Mouse (Mus musculus): ENCODE measurements around the gene Ttc39b. TPM values are rescaled to one million over a fixed set of nuclear protein-coding genes. Genes with fewer than 3 reads are reported as not detected.

Gene Ttc39b
- polyA plus RNA-seq, 2 experiments from 2014 or later, result 90.9 to 104 TPM

DNA sequence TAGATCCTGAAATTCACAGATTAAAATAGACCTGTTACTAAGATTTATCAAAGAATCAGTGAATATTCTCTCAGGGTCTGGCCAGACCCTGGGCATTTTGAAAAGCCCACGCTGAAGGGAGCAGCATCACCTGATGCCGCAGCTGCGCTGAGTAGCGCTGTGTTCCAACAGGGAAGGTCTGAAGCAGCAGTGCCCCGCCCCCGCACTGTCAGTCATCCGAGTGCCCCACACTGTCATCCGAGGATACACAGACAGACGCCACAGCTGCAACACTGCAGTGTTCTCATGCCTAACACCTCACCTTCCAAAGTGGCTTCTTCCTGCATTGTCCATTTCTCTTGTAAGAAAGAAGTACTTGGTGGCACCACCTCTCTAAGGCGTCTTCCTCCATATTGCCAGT lies 96.0 kb downstream of the Ttc39b start:
- ATAC-seq, result no peak

GRCm38 (mm10) chr4:83225633-83226360 lies 98.3 kb downstream of the Ttc39b start:
- no peak for ATAC-seq

- ATAC-seq, result peak; percentile 62
Measured at GRCm38 (mm10) chr4:83224242-83224641, 99.8 kb downstream of the Ttc39b start.

DNA sequence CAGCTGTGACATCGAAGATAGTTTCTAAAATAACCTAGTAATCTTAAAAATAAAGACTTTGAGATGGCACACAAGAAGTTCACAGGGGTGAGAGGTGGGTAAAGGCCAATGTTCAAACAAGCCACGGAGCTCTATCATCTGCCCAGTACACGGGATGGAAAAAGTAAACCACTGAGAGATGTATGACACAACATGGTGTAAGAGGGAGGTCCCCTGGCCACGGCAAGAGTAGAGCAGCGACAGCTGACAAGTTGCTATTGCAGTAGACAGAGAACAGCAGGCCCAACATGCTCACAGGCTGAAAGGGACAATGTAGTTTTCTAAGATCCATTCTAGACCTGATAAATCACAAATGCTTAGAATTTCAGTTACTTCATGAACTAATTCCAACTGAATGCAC lies 100.9 kb downstream of the Ttc39b start:
- peak; percentile 67 for ATAC-seq

- ATAC-seq, result no peak
Measured at GRCm38 (mm10) chr4:83220761-83221557, 103.1 kb downstream of the Ttc39b start.

GRCm38 (mm10) chr4:83219253-83219652 lies 104.8 kb downstream of the Ttc39b start:
- no peak for ATAC-seq

DNA sequence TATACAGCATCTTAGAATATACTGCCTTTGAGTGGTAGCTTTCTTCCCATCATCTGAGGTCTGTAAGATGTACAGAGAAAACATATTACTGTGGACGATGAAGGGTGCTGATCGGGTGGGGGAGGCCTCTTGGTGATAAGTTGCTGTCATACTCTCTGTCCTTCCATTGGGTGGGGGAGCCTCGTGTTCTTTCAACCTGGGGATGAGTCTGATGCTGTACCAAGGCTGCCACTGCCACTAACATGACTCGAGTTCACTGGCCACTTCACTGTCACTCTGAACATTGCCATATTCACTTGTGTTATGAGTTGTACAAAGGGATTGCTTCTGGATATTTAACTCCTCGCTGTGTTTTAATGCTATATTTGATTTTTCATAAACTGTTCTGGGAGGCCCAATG lies 106.9 kb downstream of the Ttc39b start:
- ATAC-seq, result no peak

DNA sequence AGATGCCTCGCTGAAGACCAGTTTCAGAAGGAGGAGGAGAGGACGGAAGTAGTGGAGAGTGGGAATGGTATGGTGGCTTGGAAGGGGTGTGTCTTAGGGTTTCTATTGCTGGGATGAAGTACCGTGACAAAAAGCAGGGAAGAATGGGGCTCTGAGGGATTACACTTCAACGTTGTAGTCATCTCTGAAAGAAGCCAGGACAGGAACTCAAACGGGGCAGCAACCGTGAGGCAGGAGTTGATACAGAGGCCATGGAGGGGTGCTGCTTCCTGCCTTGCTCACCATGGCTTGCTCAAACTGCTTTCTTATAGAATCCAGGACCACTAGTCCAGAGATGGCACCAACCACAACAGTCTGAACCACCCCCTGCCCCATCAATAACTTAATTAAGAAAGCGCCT lies 107.7 kb downstream of the Ttc39b start:
- no peak for ATAC-seq

GRCm38 (mm10) chr4:83215776-83216175 lies 108.3 kb downstream of the Ttc39b start:
- ATAC-seq, result no peak

DNA sequence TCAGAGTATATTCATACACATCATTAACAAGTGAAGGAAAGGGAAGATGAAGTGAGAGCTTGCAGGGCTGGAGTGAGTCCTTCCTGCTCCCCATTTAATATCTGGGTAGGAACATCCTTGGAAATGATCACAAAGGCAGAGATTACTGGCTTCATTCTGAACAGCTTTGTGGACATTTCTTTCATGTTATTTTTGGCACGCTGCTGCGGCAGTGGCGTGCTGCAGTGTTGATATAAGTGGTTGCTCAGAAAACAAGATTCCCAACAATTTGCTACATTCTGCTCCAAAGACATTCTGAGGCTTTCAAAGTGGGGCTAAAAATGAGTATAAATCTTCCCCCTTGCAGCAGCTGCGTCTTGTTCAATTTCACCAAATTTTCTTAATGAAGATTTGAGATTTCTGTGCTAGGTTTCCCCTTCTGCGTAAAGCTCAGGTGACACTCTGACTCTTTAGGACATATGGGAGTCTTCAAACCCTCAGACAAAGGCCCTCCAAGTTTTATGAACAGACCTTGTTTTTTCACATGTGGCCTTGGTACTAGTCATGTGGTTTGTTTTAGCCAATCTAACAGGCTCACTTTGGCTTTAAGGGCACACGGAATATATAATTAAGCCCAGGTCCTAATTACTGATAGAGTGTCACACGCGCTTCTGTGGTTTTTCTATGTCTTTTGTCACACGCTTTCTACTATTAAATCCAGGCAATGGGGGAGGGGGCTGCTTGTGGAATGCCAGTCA lies 109.1 kb downstream of the Ttc39b start:
- no peak for ATAC-seq

- ATAC-seq, result no peak
Measured at GRCm38 (mm10) chr4:83213752-83214151, 110.3 kb downstream of the Ttc39b start.

DNA sequence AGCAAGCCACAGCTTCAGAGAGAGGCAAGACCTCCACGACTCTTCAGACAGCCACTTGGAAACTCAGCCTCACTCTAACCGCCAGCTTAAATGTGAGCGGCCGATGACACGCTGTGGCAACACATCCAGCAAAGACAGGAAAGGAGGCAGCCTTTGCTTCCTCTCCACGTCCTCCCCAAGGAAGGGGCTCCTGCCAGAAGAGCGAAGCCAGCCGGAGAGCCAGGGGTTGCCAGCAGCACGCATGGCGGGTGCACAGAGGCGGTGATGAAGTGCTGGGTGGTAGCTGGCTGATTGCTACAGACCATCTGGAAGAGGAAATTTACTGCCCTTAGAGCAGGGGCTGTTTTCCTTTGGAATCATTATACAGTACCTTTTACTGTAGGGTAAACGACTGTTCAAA lies 112.3 kb downstream of the Ttc39b start:
- ATAC-seq, result no peak

DNA sequence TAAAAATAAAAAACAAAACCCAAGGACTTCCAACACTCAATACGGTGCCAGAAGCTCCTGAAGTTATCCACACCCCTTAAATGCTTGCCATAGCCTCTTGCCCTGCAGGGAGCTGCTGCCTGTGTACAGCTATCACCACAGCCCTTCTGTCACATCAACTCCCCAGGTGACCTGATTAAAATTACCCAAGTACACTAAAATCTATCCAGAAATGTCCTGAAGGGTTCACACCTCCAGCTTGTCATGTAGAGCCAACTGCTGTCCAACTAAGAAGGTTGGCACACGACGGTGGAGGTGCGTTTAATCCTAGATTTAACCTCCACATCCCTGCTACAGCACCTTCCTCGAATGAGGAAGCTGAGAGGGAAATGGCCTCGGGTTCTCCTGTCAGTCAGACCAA lies 113.6 kb downstream of the Ttc39b start:
- ATAC-seq, result no peak

DNA sequence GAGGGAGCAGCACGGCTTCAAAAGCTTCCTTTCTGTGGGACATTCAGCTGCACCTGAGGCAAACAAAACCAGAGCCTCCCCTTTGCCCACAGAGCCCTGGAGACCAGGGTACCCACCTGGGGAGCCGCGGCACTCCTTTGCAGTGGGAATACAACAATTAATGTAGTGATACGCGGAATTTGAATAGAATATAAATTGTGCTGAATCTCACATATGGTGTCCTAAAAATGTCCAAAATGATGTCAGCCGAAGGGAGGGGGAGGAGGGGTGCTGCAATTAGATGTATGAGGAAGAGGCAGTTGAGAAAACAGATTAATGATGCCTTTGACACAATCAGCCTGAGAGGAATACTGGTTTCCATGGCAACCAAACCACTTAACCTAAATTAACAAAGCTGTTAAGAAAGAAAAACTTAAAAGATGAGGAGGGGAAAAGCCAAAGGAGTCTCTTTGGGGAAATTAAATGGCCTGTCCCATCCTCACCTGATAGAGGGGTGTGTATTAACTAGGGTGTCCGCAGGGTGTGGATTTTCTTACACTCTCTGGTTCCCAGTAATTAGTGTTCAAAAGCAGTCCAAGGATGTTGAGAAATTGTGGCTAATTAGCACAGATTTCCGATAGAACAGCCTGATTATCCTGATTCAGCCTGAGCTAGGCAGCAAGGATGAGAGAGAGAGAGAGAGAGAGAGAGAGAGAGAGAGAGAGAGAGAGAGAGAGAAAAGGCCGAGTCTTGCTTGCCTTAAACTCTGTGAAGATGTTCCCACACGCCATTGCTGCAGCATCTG lies 117.1 kb downstream of the Ttc39b start:
- ATAC-seq, result no peak

DNA sequence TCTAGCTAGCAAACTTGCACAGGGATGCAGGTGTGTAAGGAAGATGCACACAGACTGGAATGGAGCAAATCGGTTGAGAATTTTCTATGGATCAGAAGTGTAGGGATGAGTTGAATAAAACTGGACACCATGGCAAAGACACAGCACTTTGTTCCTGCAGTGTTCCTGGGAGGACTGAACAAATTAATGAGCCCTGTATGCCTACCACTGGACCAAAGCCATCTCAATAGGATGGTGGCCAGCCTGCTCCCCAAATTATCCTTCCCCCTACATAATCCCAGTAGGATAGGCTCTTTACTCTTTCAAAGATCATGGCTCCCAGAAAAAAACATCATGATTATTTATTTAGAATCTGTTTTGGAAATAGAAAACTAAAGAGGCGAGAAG lies 117.6 kb downstream of the Ttc39b start:
- ATAC-seq, result no peak

GRCm38 (mm10) chr4:83199391-83199790 lies 124.7 kb downstream of the Ttc39b start:
- ATAC-seq, result no peak

GRCm38 (mm10) chr4:83198123-83198522 lies 125.9 kb downstream of the Ttc39b start:
- no peak for ATAC-seq

- ATAC-seq, result no peak
Measured at GRCm38 (mm10) chr4:83189736-83190135, 134.3 kb downstream of the Ttc39b start.

DNA sequence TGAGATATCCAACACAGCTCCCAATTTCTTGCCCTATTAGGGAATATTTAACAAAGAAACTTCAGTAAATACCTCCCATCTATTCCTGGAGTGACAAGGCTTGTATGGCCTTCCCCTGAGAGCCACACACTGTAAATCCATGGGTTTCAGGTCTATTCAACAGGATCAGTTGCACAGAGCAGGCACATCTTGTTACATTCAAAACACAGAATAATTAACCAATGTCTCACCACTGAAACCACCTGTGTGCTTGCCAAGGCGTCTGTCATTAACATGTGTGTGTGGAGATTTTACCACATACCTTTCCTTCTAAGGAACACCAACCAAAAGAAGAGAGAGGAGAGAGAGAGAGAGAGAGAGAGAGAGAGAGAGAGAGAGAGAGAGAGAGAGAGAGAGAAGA lies 136.7 kb downstream of the Ttc39b start:
- no peak for ATAC-seq

- no peak for ATAC-seq
Measured at GRCm38 (mm10) chr4:83186448-83186847, 137.6 kb downstream of the Ttc39b start.

DNA sequence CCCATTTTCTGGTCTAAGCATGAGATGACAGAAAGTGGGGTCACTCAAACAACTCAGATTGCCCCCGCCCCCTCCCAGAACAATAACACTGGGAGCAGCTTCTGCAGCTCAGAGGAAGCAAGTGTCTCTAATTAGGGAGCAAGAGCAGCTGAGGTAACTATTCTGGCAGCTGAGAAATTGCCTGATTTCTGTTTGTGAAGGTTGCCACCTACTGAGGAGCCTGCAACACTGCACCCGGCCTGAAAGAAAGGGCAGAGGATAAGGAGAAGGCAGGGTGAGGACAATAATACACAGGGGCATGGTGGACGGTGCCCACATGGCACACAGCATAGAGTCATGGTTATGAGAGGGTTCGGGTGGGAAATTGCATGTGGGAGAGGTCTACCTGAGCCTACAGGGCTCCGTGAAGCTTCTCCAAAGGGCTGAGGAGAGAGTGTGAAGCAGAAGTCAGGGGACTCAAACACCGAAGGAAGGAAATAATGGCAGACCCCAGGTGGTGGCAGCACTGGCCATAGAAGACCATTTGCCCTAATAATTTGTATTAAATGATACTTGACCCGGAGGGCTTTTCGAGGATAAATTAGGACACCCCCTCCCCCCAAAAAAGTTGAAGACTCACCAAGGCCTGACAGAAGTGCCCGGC lies 140.6 kb downstream of the Ttc39b start:
- no peak for ATAC-seq
